Mouse (Mus musculus): Measurements from ENCODE around the gene Insm2. TPM values are rescaled to one million over a fixed set of nuclear protein-coding genes. Genes with fewer than 3 reads are reported as not detected.

Insm2 gene
- not detected in 4 replicates for total RNA-seq (2023)

DNA sequence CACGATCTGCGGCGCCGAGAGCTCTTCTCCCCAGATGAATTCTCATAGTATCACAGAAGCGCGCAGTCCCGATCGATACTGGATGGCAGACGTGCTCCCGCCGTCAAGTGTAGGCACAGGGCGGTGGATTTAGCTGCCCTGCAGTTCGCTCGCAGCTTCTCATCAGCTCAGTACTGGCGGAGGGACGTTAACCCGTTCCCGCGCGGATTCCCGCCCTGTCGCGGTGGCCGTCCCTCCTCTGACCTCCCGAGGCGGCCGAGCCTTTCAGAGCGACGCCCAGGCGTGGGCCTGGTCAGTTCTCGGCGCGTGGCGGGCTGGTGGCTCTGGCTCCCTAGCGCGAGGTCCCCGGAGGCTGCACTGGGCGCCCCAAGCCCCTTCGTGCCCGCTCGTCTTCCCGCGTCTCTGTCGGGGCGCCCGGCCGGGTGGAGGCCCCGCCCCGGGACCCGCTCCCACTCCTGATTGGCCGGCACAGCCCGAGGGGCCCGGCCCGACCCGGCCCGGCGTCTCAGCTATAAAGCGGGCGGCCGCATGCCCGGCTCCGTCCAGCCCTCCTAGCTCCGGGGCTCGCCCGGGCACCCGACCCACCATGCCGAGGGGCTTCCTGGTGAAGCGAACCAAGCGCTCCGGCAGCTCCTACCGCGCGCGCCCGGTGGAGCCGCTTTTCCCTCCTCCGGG is at the start of gene Insm2:
TSS of gene Insm2 (plus strand) at position 541 of the 675 bp plus-strand sequence.

DNA sequence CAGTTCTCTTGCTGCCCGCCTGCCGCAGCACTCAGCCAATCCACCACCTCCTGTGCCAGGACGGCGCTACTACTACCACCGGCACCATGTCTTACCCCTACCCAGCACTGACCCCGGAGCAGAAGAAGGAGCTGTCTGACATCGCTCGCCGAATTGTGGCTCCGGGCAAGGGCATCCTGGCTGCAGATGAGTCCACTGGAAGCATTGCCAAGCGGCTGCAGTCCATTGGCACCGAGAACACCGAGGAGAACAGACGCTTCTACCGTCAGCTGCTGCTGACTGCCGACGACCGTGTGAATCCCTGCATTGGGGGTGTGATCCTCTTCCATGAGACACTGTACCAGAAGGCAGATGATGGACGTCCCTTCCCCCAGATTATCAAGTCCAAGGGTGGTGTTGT is 34.0 kb upstream of the Insm2 start, which contains the start of gene Aldoart2:
TSS of gene Aldoart2 (plus strand) at position 34 of the 400 bp plus-strand sequence.

Other genes starting within 250 kb of the Insm2 start
- gene Psma6, start 215.2 kb upstream of the Insm2 start, total RNA-seq (2023), result 86.9 to 95.3 TPM (median 89.5 TPM) in 4 replicates
- gene Nfkbia, start 106.8 kb upstream of the Insm2 start, total RNA-seq (2023), result 236 to 348 TPM (median 258 TPM) in 4 replicates
- gene Aldoart2, start 34.2 kb upstream of the Insm2 start, total RNA-seq (2023), result not detected in 4 replicates
- gene Ralgapa1, start 221.7 kb downstream of the Insm2 start, total RNA-seq (2023), result 59.9 to 74.7 TPM (median 64.2 TPM) in 4 replicates
- gene Brms1l, start 236.9 kb downstream of the Insm2 start, total RNA-seq (2023), result 21.1 to 31.1 TPM (median 29.7 TPM) in 4 replicates

All from B cell, adult 62 days (primary cell).